Mouse (Mus musculus) erythroid progenitor cell, adult 5-6 weeks (primary cell): ENCODE measurements around the gene Rcc1l. TPM values are rescaled to one million over a fixed set of nuclear protein-coding genes. Genes with fewer than 3 reads are reported as not detected.

Experiments
- ATAC-seq: replicated peaks from 2 replicates; pipeline ENCODE4 v1.8.0; 2016; ENCODE audit warnings: moderate number of reproducible peaks, mild to moderate bottlenecking, moderate TSS enrichment, inconsistent platforms; ENCODE audit not compliant: poor library complexity, low FRiP score, severe bottlenecking
- total RNA-seq, 2 experiments: library from RNA; stranded (forward) in 1 of 2; stranded (reverse) in 1 of 2; fragments of 150-400 nt in 1 of 2; fragments of 186-747, 209-891 nt in 1 of 2; gene quantifications; 2 replicates each; pipeline versions ENCODE4 v1.2.3 to v1.2.4; 2015 to 2017; ENCODE audit warnings: low replicate concordance in 2 of 2

Rcc1l gene
- total RNA-seq, 2 experiments from 2014 or later = 3.2 to 6.7 TPM

- ATAC-seq = no peak
Measured at GRCm38 (mm10) chr5:134175696-134176095, 878 bp downstream of the Rcc1l start.

DNA sequence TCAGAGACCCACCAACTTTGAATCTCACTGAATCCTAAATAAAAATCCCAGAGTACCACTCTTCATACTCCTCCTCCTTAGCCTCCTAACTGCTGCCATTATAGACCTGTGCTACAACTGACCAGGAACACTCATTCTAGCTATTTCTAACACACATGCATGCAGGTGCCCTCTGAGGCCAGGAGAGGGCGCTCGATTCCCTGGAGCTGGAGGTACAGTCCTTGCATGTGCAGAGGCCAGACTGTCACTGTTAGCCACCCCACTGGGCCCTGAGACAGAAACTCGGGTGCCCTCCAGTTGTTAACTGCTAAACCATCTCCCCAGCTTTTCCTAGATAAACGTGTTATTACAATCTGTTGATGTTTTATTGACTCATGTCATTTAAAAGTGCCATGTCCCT lies 3.4 kb downstream of the Rcc1l start:
- ATAC-seq = no peak

DNA sequence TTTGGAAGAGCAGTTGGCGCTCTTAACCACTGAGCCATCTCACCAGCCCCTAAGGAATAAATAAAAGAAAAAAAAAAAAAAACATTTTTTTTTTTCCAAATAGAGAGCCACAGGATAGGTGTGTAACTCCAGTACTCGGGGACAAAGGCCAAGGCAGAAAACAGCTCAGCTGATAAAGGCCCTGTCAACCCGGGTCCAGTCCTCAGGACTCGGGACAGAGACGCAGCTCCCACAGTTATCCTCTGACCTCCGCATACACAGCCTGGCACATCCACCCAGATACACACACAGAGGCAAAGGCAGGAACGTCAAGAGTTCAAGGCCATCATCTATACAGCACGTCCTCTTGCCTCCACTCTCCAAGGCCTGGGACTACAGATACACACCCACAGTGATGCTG lies 6.4 kb downstream of the Rcc1l start:
- no peak for ATAC-seq

- ATAC-seq = no peak
Measured at GRCm38 (mm10) chr5:134169231-134169630, 7.3 kb downstream of the Rcc1l start.

DNA sequence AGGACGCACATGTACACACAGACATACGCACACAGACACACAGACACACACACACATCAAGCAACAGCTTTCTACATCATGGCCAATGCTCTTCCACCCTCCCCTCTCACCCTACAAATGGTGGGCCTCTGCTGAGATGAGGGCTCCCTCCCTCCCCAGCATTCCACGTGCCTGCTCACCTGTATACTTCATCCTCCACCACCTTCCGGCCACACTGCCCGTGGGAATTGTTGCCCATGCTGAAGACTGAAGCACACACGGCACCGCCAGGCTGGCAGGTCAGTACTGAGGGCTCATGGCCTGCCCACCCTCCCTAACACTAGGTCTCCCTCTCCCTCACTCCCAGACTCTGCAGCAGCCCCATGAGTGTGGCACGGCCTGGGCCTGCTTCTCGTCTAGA lies 8.5 kb downstream of the Rcc1l start:
- ATAC-seq = no peak

DNA sequence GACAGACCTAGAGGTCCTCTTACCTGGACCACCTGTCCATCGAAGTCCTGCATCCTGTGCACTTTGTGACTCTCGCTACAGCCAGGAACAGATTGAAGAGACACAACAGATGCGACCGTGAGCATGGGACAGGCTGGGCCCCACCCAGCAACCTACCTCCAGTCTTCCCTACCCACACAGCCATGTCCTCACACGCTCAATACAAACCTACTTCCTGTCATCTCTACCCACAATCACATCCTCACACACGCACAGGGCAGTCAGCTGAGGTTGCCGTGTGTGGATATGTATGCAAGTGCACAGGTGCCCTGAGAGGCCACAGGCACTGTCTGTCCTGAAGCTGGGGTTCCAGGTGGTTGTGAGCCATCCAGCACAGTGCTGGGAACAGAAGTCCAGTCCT lies 9.9 kb downstream of the Rcc1l start:
- ATAC-seq = no peak

- no peak for ATAC-seq
Measured at GRCm38 (mm10) chr5:134164688-134165087, 11.9 kb downstream of the Rcc1l start.

- no peak for ATAC-seq
Measured at GRCm38 (mm10) chr5:134155916-134156466, 20.6 kb downstream of the Rcc1l start.

- ATAC-seq = no peak
Measured at GRCm38 (mm10) chr5:134151895-134152294, 24.7 kb downstream of the Rcc1l start.

DNA sequence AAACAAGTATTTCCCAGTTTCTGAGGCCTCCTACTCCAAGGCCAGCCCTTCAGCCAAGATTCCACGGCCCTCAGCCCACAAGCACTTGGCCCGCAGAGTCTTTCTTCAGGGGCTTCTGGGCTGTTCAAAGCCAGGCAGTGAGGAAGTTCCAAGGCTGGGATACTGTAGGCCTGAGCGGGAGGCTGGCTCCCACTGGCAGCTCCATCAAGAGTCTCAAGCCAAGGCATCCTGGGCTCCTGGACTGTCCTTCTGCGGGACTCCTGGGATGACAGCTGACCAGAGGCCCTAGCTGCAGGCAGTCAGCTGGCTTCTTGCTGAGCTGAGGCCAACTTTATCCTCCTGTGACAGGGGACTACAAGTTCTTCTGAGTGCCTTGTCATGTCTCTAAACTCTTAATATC lies 28.4 kb downstream of the Rcc1l start:
- ATAC-seq = no peak

- ATAC-seq = no peak
Measured at GRCm38 (mm10) chr5:134147194-134147753, 29.3 kb downstream of the Rcc1l start.

DNA sequence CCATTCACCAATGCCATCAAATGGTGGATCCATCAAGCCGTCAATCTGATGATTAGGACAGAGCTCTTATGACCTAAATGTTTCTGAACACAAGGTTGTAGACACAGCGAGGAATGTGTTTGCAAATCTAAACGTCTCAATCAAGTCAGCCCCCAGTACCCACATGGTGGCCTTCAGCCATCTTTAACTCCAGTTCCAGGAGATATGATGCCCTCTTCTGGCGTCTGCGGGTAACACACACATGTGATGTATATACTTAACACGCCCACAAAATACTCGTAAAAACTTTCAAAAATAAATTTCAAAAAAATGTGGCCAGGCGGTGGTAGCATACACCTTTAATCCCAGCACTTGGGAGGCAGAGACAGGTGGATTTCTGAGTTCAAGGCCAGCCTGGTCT lies 31.6 kb downstream of the Rcc1l start:
- ATAC-seq = no peak

- ATAC-seq = no peak
Measured at GRCm38 (mm10) chr5:134142381-134142780, 34.2 kb downstream of the Rcc1l start.

DNA sequence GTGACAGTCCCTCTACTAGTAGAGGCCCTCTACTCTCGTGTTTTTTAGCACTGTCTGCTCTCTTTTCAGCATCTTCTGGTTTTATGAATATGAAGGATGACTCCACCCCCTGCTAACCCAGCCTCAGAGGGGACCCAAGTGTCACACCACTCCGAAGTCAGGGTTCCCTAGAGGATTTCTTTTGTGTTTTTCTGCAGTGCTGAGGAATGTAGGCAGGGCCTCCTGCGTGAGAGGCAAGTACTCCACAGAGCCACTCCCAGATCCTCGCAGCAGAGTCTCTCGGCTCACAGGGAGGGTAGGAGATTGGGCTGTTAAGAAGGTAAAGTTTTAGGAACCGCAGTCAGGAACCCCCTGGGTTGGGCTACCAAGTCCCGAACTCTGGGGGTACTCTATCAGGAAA lies 35.3 kb downstream of the Rcc1l start:
- ATAC-seq = no peak

GRCm38 (mm10) chr5:134139429-134139828 lies 37.1 kb downstream of the Rcc1l start:
- ATAC-seq = no peak

- no peak for ATAC-seq
Measured at GRCm38 (mm10) chr5:134137933-134138332, 38.6 kb downstream of the Rcc1l start.

- ATAC-seq = 0 out of 2 replicates have a peak, but pooled peaks have one; percentile 14
Measured at GRCm38 (mm10) chr5:134136022-134136421, 40.6 kb downstream of the Rcc1l start.

GRCm38 (mm10) chr5:134131586-134131985 lies 45.0 kb downstream of the Rcc1l start:
- no peak for ATAC-seq

GRCm38 (mm10) chr5:134126232-134126631 lies 50.3 kb downstream of the Rcc1l start:
- no peak for ATAC-seq

GRCm38 (mm10) chr5:134123846-134124245 lies 52.7 kb downstream of the Rcc1l start:
- ATAC-seq = no peak

- ATAC-seq = no peak
Measured at GRCm38 (mm10) chr5:134121893-134122259, 54.7 kb downstream of the Rcc1l start.
